31 mouse cellular contexts compared by ENCODE assay signal in the genomic region with DNA sequence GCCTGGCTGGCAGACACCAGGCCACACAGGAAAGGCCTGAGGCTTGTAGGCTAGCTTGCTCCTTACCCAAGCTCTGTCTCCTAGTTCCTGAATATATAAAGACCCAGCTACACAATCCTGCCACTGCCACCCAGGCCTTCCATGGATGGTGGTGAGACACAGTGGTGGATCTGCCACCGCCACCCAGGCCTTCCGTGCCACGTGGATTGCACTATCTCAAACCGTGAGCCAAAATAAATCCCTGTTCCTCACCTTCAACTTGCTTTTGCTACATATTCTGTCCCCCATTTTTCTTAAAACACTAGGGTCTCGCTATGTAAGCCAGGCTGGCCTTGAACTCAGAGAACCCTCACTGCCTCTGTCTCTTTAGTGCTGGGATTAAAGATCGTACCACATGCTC. TPM values are rescaled to one million over a fixed set of nuclear protein-coding genes. Genes with fewer than 3 reads are reported as not detected.
"Had no signal": no experiment of that assay in that cellular context is flagged by ENCODE, and none has a peak within 500 bp of the region (broad histone marks: within the 10 kb centered on the region; RNA-seq: fewer than 3 reads in every experiment).

No protein-coding gene starts in this region.

- H3K27me3 ChIP-seq: embryonic facial prominence, embryonic 12.5 days; embryonic facial prominence, embryonic 15.5 days; forebrain, embryonic 12.5 days; forebrain, embryonic 13.5 days; forebrain, embryonic 15.5 days had no signal

- H3K4me2 ChIP-seq: embryonic facial prominence, embryonic 12.5 days; embryonic facial prominence, embryonic 13.5 days; embryonic facial prominence, embryonic 15.5 days; forebrain, embryonic 12.5 days; forebrain, embryonic 13.5 days; forebrain, embryonic 15.5 days had no signal

- H3K9ac ChIP-seq: embryonic facial prominence, embryonic 12.5 days; embryonic facial prominence, embryonic 13.5 days; embryonic facial prominence, embryonic 15.5 days; forebrain, embryonic 12.5 days; forebrain, embryonic 13.5 days; forebrain, embryonic 15.5 days; forebrain, postnatal 0 days had no signal

- ATAC-seq: forebrain, embryonic 13.5 days; forebrain, embryonic 14.5 days; forebrain, embryonic 15.5 days; forebrain, embryonic 16.5 days; forebrain, postnatal 0 days had no signal

- H3K4me1 ChIP-seq: embryonic facial prominence, embryonic 10.5 days; embryonic facial prominence, embryonic 12.5 days; embryonic facial prominence, embryonic 13.5 days; embryonic facial prominence, embryonic 15.5 days; forebrain, embryonic 10.5 days; forebrain, embryonic 12.5 days had no signal

- H3K36me3 ChIP-seq: embryonic facial prominence, embryonic 10.5 days; embryonic facial prominence, embryonic 12.5 days; embryonic facial prominence, embryonic 13.5 days; embryonic facial prominence, embryonic 15.5 days; forebrain, embryonic 10.5 days; forebrain, embryonic 12.5 days; forebrain, embryonic 15.5 days had no signal

- H3K9me3 ChIP-seq: embryonic facial prominence, embryonic 10.5 days; embryonic facial prominence, embryonic 12.5 days; embryonic facial prominence, embryonic 13.5 days; embryonic facial prominence, embryonic 15.5 days; forebrain, embryonic 10.5 days; forebrain, embryonic 12.5 days; forebrain, embryonic 13.5 days; forebrain, embryonic 15.5 days had no signal

- DNase-seq: cerebellum, adult 2 months; cerebellum, adult 8-10 months; cerebellum, adult 9-10 months; cerebellum, adult 9-11 months; cerebellum, postnatal 10 days; cerebellum, postnatal 14 days; cerebellum, postnatal 25 days; cerebellum, postnatal 36 days; embryo, embryonic 11 days; forebrain, postnatal 0 days; gastrocnemius, adult 2 months; gastrocnemius, postnatal 10 days; gastrocnemius, postnatal 14 days; gastrocnemius, postnatal 25 days; gastrocnemius, postnatal 36 days; heart, adult 18-20 months had no signal

- H3K4me3 ChIP-seq: embryonic facial prominence, embryonic 10.5 days; embryonic facial prominence, embryonic 12.5 days; embryonic facial prominence, embryonic 13.5 days; embryonic facial prominence, embryonic 15.5 days; erythroblast, embryonic 14.5 days; forebrain, embryonic 10.5 days; forebrain, embryonic 12.5 days; forebrain, embryonic 13.5 days; forebrain, embryonic 15.5 days; gastrocnemius, adult 2 months had no signal

- H3K27ac ChIP-seq: embryonic facial prominence, embryonic 10.5 days; embryonic facial prominence, embryonic 12.5 days; embryonic facial prominence, embryonic 13.5 days; embryonic facial prominence, embryonic 15.5 days; forebrain, embryonic 10.5 days; forebrain, embryonic 12.5 days; forebrain, embryonic 13.5 days; forebrain, embryonic 15.5 days; gastrocnemius, adult 2 months had no signal

RNA-seq across cellular contexts. Expression of gene Slc35d3, which starts 17.0 kb away (rescaled TPM):
- total RNA-seq: gastrocnemius, adult 18-20 months; gastrocnemius, adult 2 months; gastrocnemius, adult 8-10 months; gastrocnemius, postnatal 10 days; gastrocnemius, postnatal 14 days; gastrocnemius, postnatal 25 days; gastrocnemius, postnatal 36 days; heart, adult 18-20 months; heart, adult 8-10 months had no signal
- polyA plus RNA-seq: gonadal fat pad, adult 2 months had no signal
